Mouse (Mus musculus): ENCODE data around the gene Stim1.

DNA sequence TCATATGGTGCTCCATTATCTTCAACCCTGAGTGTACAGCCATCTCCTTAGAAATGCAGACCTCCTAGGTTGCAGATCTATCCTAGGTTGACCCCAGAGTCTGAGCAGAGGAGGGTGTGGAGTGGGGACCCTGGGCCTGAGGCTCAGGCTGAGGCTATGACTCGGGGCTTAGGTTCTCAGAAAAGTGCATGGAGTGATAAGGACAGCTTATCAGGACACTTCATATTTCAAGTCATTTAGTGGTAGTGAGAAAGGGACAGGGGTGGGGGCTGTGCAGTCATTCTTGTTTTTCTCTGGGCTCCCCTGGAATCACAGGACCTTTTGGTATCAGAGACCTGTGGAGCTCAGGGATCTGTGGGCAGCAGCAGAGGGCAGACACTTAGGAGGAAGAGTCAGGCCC, 218.5 kb downstream of the Stim1 start:
- no peak for TF ChIP-seq CTCF (IDR thresholded peaks at IDR 0.05; ENCODE audit: borderline replicate concordance, insufficient read depth, low read depth, low read length)
- TF ChIP-seq POLR2A (IDR thresholded peaks at IDR 0.05; ENCODE audit: borderline replicate concordance, insufficient read depth, low read length): no peak
